Mouse (Mus musculus) liver, embryonic 14.5 days (tissue): ENCODE results near the gene Trp73.
A peak's percentile ranks its signal among the peaks of the same experiment; 100 is the strongest.

ENCODE experiments used
- CTCF ChIP-seq: IDR thresholded peaks from 2 replicates; pipeline ENCODE4 v1.5.1; 2016; ENCODE audit warnings: antibody characterized with exemption, low read depth, control low read depth
- EP300 ChIP-seq: IDR thresholded peaks from 2 replicates; pipeline ENCODE4 v1.6.1; 2016; ENCODE audit warnings: antibody characterized with exemption, low read depth

DNA sequence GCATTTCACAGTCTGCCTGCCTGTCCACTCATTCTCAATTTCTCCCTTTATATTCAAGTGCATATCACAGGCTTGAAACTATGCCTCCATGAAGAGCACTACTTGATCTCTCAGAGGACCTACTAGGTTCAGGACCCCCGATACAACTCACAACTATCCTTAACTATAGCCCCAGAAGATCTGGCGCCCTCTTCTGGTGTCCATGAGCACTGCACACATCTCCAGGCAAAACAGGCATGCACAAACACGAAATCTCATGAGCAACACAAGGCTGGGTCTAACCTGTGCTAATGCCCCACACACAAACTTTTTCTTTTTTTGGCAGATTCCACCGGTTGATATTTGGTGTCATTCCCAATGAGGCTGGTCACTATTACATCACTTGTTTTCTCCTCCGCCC is 94.2 kb downstream of the Trp73 start:
- TF ChIP-seq CTCF (peak; percentile 71), EP300 (no peak)
